Mouse (Mus musculus): ENCODE results near the gene Gramd1b. TPM values are rescaled to one million over a fixed set of nuclear protein-coding genes. Genes with fewer than 3 reads are reported as not detected.

Gramd1b gene
- polyA plus RNA-seq, 1 experiment from 2014 or later: 12.0 TPM

GRCm38 (mm10) chr9:40437891-40438290 is 93.3 kb downstream of the Gramd1b start:
- H3K9me3 ChIP-seq: no peaks in the 10 kb centered on the region
- 85% methylated on average over 7 of the region's 7 CpGs for WGBS
- H3K4me1 ChIP-seq (replicated peaks): peaks cover 7% of the 10 kb centered on the region; the same call in 1 of the 2 replicates
- no peak overlapping the region for H3K4me2 ChIP-seq
- H3K9ac ChIP-seq: no peak overlapping the region
- no peak for ATAC-seq (ENCODE audit: low read depth)
- no peak overlapping the region for H3K4me3 ChIP-seq
- H3K27me3 ChIP-seq: no peaks in the 10 kb centered on the region
- no peaks in the 10 kb centered on the region for H3K36me3 ChIP-seq
- no peak overlapping the region for H3K27ac ChIP-seq (replicated peaks)

- Histone ChIP-seq H3K9ac (no peak overlapping the region), H3K4me2 (no peak overlapping the region), H3K4me3 (no peak overlapping the region), H3K4me1 (replicated peaks) (no peaks in the 10 kb centered on the region), H3K36me3 (no peaks in the 10 kb centered on the region), H3K27ac (replicated peaks) (no peak overlapping the region), H3K9me3 (no peaks in the 10 kb centered on the region), H3K27me3 (no peaks in the 10 kb centered on the region)
- 85% methylated on average over 5 of the region's 5 CpGs for WGBS
- ATAC-seq (ENCODE audit: low read depth): no peak
These were observed 97.9 kb downstream of the Gramd1b start for GRCm38 (mm10) chr9:40433286-40433685.

- no peak overlapping the region for H3K9ac ChIP-seq
- no peaks in the 10 kb centered on the region for H3K27me3 ChIP-seq
- no peaks in the 10 kb centered on the region for H3K9me3 ChIP-seq
- no peaks in the 10 kb centered on the region for H3K36me3 ChIP-seq
- no peak for ATAC-seq (ENCODE audit: low read depth)
- H3K4me3 ChIP-seq: no peak overlapping the region
- H3K4me1 ChIP-seq (replicated peaks): no peaks in the 10 kb centered on the region
- no peak overlapping the region for H3K4me2 ChIP-seq
- no peak overlapping the region for H3K27ac ChIP-seq (replicated peaks)
- WGBS: 87% methylated on average over 8 of the region's 8 CpGs
These were observed 100.2 kb downstream of the Gramd1b start for GRCm38 (mm10) chr9:40430969-40431368.

- H3K36me3 ChIP-seq: no peaks in the 10 kb centered on the region
- no peak overlapping the region for H3K4me2 ChIP-seq
- no peak overlapping the region for H3K4me3 ChIP-seq
- ATAC-seq (ENCODE audit: low read depth): no peak
- WGBS: 91% methylated on average over 2 of the region's 2 CpGs
- H3K9ac ChIP-seq: no peak overlapping the region
- no peaks in the 10 kb centered on the region for H3K9me3 ChIP-seq
- H3K4me1 ChIP-seq (replicated peaks): no peaks in the 10 kb centered on the region
- no peak overlapping the region for H3K27ac ChIP-seq (replicated peaks)
- no peaks in the 10 kb centered on the region for H3K27me3 ChIP-seq
These were observed 103.5 kb downstream of the Gramd1b start for GRCm38 (mm10) chr9:40427663-40428062.

GRCm38 (mm10) chr9:40426282-40426964 is 104.8 kb downstream of the Gramd1b start:
- H3K27me3 ChIP-seq: no peaks in the 10 kb centered on the region
- no peak for ATAC-seq (ENCODE audit: low read depth)
- no peaks in the 10 kb centered on the region for H3K9me3 ChIP-seq
- 86% methylated on average over 9 of the region's 9 CpGs for WGBS
- H3K36me3 ChIP-seq: no peaks in the 10 kb centered on the region
- H3K4me1 ChIP-seq (replicated peaks): no peaks in the 10 kb centered on the region
- H3K4me2 ChIP-seq: no peak overlapping the region
- no peak overlapping the region for H3K4me3 ChIP-seq
- no peak overlapping the region for H3K9ac ChIP-seq
- no peak overlapping the region for H3K27ac ChIP-seq (replicated peaks)

DNA sequence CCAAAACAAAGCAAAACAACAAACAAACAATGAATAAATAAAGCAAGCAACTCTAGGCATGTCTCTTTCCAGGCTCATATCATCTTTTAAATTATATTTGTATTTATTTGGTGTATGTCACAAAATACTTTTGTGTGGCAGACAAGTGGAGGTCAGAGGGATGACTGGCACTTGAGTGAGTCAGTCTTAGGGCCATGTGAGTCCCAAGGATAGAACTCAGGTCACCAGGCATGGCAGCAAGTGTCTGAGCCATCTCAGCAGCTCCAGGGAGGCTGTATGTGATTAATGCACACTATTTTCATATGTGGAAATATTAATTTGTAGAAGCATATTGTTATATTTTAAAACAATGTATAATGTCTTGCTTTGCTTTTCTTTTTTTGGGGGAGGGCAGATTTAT is 106.3 kb downstream of the Gramd1b start:
- ATAC-seq (ENCODE audit: low read depth): no peak
- Histone ChIP-seq H3K27ac (replicated peaks) (no peak overlapping the region), H3K9me3 (no peaks in the 10 kb centered on the region), H3K4me1 (replicated peaks) (no peaks in the 10 kb centered on the region), H3K4me2 (no peak overlapping the region), H3K27me3 (no peaks in the 10 kb centered on the region), H3K9ac (no peak overlapping the region), H3K36me3 (no peaks in the 10 kb centered on the region), H3K4me3 (no peak overlapping the region)

GRCm38 (mm10) chr9:40423427-40423867 is 107.7 kb downstream of the Gramd1b start:
- Histone ChIP-seq H3K27ac (replicated peaks) (no peak overlapping the region), H3K9ac (no peak overlapping the region), H3K27me3 (no peaks in the 10 kb centered on the region), H3K36me3 (no peaks in the 10 kb centered on the region), H3K9me3 (no peaks in the 10 kb centered on the region), H3K4me3 (no peak overlapping the region), H3K4me1 (replicated peaks) (no peaks in the 10 kb centered on the region), H3K4me2 (no peak overlapping the region)
- ATAC-seq (ENCODE audit: low read depth): no peak
- WGBS: 82% methylated on average over 6 of the region's 6 CpGs

- H3K4me2 ChIP-seq: no peak overlapping the region
- H3K27ac ChIP-seq (replicated peaks): no peak overlapping the region
- no peaks in the 10 kb centered on the region for H3K9me3 ChIP-seq
- no peaks in the 10 kb centered on the region for H3K36me3 ChIP-seq
- WGBS: 87% methylated on average over 11 of the region's 11 CpGs
- no peak overlapping the region for H3K4me3 ChIP-seq
- no peaks in the 10 kb centered on the region for H3K4me1 ChIP-seq (replicated peaks)
- no peak overlapping the region for H3K9ac ChIP-seq
- no peaks in the 10 kb centered on the region for H3K27me3 ChIP-seq
- ATAC-seq (ENCODE audit: low read depth): no peak
These were observed 108.7 kb downstream of the Gramd1b start for GRCm38 (mm10) chr9:40422368-40423057.

DNA sequence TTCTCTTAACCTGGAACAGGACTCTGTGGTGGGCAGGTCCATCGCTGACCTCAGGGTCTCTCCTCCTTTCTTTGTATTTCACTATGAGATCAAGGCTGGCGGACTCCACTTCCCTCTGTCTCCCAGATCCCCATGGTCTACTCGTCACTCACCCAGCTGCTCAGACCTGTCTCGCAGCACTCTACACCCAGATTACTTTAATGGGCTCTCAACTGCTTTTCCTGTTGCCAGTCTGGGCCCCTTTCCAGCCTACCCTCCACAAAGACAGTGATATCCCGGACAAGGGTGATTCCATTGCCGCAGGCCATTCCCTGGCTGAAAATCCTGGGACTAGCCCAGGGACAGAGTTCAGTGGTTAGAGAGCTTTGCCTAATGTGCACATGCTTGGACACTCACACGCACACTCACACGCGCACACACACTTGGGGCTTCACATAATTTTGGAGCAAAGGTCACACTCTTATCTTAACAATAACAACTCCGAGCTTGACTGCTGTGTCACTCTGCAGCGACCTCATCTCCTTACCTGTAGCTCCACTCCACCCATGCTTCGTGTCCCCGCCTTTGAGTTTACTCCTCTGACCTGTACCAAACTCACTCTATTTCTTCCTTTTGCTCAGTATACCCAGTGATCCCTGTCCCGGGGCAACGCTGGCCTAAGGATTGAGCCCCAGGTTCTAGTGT is 110.4 kb downstream of the Gramd1b start:
- WGBS: 91% methylated on average over 15 of the region's 15 CpGs

DNA sequence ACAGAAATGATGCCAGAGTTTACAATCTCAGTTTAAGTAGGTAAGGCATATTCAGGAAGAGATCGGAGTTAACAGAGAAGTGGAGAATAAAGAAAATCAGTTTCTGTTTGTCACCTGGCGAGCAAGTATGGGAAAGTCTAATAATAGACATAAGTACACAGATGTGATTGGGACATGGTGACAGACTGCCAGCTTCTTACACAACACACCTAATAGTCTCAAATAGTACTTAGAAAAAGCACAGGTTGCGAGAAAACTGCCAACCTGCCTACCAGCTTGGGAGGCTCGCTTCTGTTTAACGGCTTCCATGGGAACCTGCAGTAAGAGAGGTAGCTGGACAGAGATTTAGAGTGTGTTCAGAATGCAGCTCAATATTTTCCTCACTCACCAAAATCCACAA is 112.4 kb downstream of the Gramd1b start:
- H3K4me3 ChIP-seq: no peak overlapping the region
- H3K36me3 ChIP-seq: no peaks in the 10 kb centered on the region
- no peak overlapping the region for H3K9ac ChIP-seq
- H3K9me3 ChIP-seq: no peaks in the 10 kb centered on the region
- H3K4me2 ChIP-seq: no peak overlapping the region
- no peak overlapping the region for H3K27ac ChIP-seq (replicated peaks)
- no peaks in the 10 kb centered on the region for H3K27me3 ChIP-seq
- no peaks in the 10 kb centered on the region for H3K4me1 ChIP-seq (replicated peaks)
- ATAC-seq (ENCODE audit: low read depth): no peak
- WGBS: 92% methylated on average over 5 of the region's 5 CpGs

More for the DNA sequence above, 110.4 kb downstream of the Gramd1b start:
- H3K27me3 ChIP-seq: no peaks in the 10 kb centered on the region
- no peaks in the 10 kb centered on the region for H3K36me3 ChIP-seq
- H3K27ac ChIP-seq (replicated peaks): no peak overlapping the region
- H3K4me2 ChIP-seq: no peak overlapping the region
- H3K9me3 ChIP-seq: no peaks in the 10 kb centered on the region
- H3K4me1 ChIP-seq (replicated peaks): no peaks in the 10 kb centered on the region
- H3K4me3 ChIP-seq: no peak overlapping the region
- H3K9ac ChIP-seq: no peak overlapping the region
- ATAC-seq (ENCODE audit: low read depth): no peak

DNA sequence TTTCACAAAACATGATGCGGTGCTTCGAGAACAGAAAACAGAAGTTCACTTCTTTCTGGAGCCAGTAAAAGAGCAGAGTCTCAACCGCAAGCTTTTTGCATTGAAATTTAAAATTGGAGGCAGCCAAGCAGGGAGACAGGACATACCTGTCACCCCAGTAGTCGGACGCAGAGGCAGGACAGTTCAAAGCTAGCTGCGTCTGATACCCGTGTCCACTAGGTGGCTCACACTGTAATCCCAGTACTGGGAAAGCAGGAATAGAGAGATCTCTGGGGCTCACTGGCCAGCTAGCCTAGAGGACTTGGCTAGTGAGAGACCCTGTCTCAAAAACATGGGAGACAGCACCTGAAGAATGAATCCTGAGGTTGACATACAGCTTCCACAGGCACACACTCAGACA is 115.0 kb downstream of the Gramd1b start:
- no peak overlapping the region for H3K4me2 ChIP-seq
- no peak overlapping the region for H3K9ac ChIP-seq
- no peak for ATAC-seq (ENCODE audit: low read depth)
- H3K4me3 ChIP-seq: no peak overlapping the region
- H3K4me1 ChIP-seq (replicated peaks): no peaks in the 10 kb centered on the region
- no peaks in the 10 kb centered on the region for H3K9me3 ChIP-seq
- WGBS: 87% methylated on average over 7 of the region's 7 CpGs
- no peaks in the 10 kb centered on the region for H3K27me3 ChIP-seq
- H3K27ac ChIP-seq (replicated peaks): no peak overlapping the region
- H3K36me3 ChIP-seq: no peaks in the 10 kb centered on the region
